In genomic region chr4:136071178-136071714, GRCm38 (mm10) we compare ENCODE assay signal across 8 mouse cellular contexts. TPM values are rescaled to one million over a fixed set of nuclear protein-coding genes. Genes with fewer than 3 reads are reported as not detected.
DNase-seq lines count a peak whose midpoint lies in the region; ATAC-seq and TF ChIP-seq lines count a peak whose summit lies in the region.

No protein-coding gene starts in this region.

- H3K4me2 ChIP-seq in hindbrain, postnatal 0 days (ENCODE audit: low read depth, low read length) = peak overlapping the region; percentile 8; the same call in 1 of the 2 replicates

- no peak overlapping the region for H3K27ac ChIP-seq in hindbrain, postnatal 0 days

- H3K9ac ChIP-seq in hindbrain, postnatal 0 days (replicated peaks; ENCODE audit: low read length) = no peak overlapping the region

- peak; percentile 67 for ATAC-seq in common myeloid progenitor, adult 5-6 weeks (replicated peaks; ENCODE audit: low read depth, poor library complexity, severe bottlenecking)
- peak; percentile 80 for ATAC-seq in hindbrain, postnatal 0 days
- ATAC-seq in megakaryocyte progenitor cell, adult 5-6 weeks (replicated peaks; ENCODE audit: poor library complexity) = peak; percentile 73

- peak; percentile 100 for TF ChIP-seq CTCF in hindbrain, postnatal 0 days (IDR thresholded peaks at IDR 0.05; ENCODE audit: low read depth)

- H3K27me3 ChIP-seq in hindbrain, postnatal 0 days (ENCODE audit: insufficient read depth, low read length) = no peaks in the 10 kb centered on the region

- 0 out of 2 replicates have a peak, but pooled peaks cover 3% of the 10 kb centered on the region for H3K4me1 ChIP-seq in hindbrain, postnatal 0 days (ENCODE audit: insufficient read depth, low read length)

- WGBS in hindbrain, postnatal 0 days = 3% methylated on average over 15 of the region's 15 CpGs

- no peaks in the 10 kb centered on the region for H3K9me3 ChIP-seq in hindbrain, postnatal 0 days (ENCODE audit: low read length)

- peak; percentile 44 for DNase-seq in adipocyte (ENCODE audit: low spot score)
- peak; percentile 59 to 62 for DNase-seq in gastrocnemius, adult 8-10 months (ENCODE audit: low spot score in 2 of 2)
- DNase-seq in hindbrain, postnatal 0 days (ENCODE audit: low spot score) = peak; percentile 85
- peak; percentile 35 to 66 for DNase-seq in left cerebral cortex, adult 8-10 months (ENCODE audit: low spot score in 2 of 2)
- peak; percentile 74 to 78 for DNase-seq in right cerebral cortex, adult 2 months (ENCODE audit: low spot score in 2 of 2)
- DNase-seq in urinary bladder, postnatal 14 days (ENCODE audit: low spot score) = peak; percentile 80

- no peaks in the 10 kb centered on the region for H3K36me3 ChIP-seq in hindbrain, postnatal 0 days (ENCODE audit: insufficient read depth, low read length)

- no peak overlapping the region for H3K4me3 ChIP-seq in hindbrain, postnatal 0 days (ENCODE audit: low read length)

RNA-seq across cellular contexts. Expression of gene Rpl11, which starts 18.0 kb away (rescaled TPM):
- 1,101 and 1,166 TPM in 2 replicates for total RNA-seq in common myeloid progenitor, adult 5-6 weeks (2017)
- total RNA-seq in gastrocnemius, adult 8-10 months (2022) = 100 to 1,000 TPM; 119 to 244 (median 192) TPM
- total RNA-seq in hindbrain, postnatal 0 days (2014; rRNA removed) = 765 and 914 TPM in 2 replicates
- 297 and 312 TPM in 2 replicates for polyA plus RNA-seq in hindbrain, postnatal 0 days (2015; fragmentation: Nextera tagmentation; extraction: Ambion mirVana)
- total RNA-seq in left cerebral cortex, adult 8-10 months (2022) = 100 to 1,000 TPM; 194 to 341 (median 271) TPM
- 1,572 and 1,580 TPM in 2 replicates for total RNA-seq in megakaryocyte progenitor cell, adult 5-6 weeks (2015)
- 841 and 996 TPM in 2 replicates for total RNA-seq in megakaryocyte progenitor cell, adult 5-6 weeks (2017)

RNA-seq across cellular contexts. Expression of gene Eloa, which starts 49.7 kb away (rescaled TPM):
- total RNA-seq in common myeloid progenitor, adult 5-6 weeks (2017) = 48.3 and 52.5 TPM in 2 replicates
- total RNA-seq in gastrocnemius, adult 8-10 months (2022) = 10 to 100 TPM; 56.6 to 70.4 (median 62.9) TPM
- total RNA-seq in hindbrain, postnatal 0 days (2014; rRNA removed) = 20.9 and 26.5 TPM in 2 replicates
- 19.7 and 19.8 TPM in 2 replicates for polyA plus RNA-seq in hindbrain, postnatal 0 days (2015; fragmentation: Nextera tagmentation; extraction: Ambion mirVana)
- 10 to 100 TPM; 28.3 to 29.0 (median 28.6) TPM for total RNA-seq in left cerebral cortex, adult 8-10 months (2022)
- 55.2 and 58.2 TPM in 2 replicates for total RNA-seq in megakaryocyte progenitor cell, adult 5-6 weeks (2015)
- 50.3 and 56.8 TPM in 2 replicates for total RNA-seq in megakaryocyte progenitor cell, adult 5-6 weeks (2017)
